ENCODE assay signal across 17 mouse cellular contexts in the genomic region with DNA sequence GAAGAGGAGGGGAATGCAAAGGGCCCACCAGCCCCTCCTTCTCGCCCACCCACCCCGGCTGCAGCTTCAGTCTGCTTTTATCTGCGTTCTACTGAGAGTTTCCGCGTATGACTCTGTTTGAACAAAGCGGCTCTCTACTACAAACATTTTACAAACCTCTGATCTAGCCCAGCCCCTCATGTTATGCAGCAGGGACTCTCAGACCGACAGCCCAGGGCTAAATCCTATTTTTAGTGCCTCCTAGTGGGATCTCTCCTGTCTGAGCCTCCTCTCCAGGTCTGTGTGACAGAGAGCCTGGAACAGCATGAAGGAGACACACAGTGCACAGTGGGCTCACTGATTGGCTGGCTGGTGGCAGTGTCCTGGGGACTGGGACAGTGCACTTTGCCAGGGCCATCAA.
"Had no signal": no experiment of that assay in that cellular context is flagged by ENCODE, and none has a peak within 500 bp of the region (broad histone marks: within the 10 kb centered on the region; RNA-seq: fewer than 3 reads in every experiment).

No protein-coding gene starts in this region.

- H3K4me3 ChIP-seq: layer of hippocampus, adult 2 months; limb, embryonic 10.5 days; limb, embryonic 13.5 days; myocyte; neural tube, embryonic 15.5 days had no signal

- H3K4me2 ChIP-seq: limb, embryonic 13.5 days; lung, embryonic 14.5 days; neural tube, embryonic 15.5 days had no signal

- H3K27ac ChIP-seq: layer of hippocampus, adult 2 months; limb, embryonic 10.5 days; limb, embryonic 13.5 days; liver, embryonic 14.5 days; macrophage; neural tube, embryonic 15.5 days had no signal

- ATAC-seq: intestine, embryonic 16.5 days; liver, postnatal 0 days; lung, postnatal 0 days had no signal

- H3K36me3 ChIP-seq: limb, embryonic 10.5 days; limb, embryonic 13.5 days; neural tube, embryonic 15.5 days had no signal

- H3K9ac ChIP-seq: limb, embryonic 13.5 days; liver, embryonic 14.5 days; liver, postnatal 0 days; lung, embryonic 14.5 days; neural tube, embryonic 15.5 days had no signal

- DNase-seq: kidney, adult 18-20 months; kidney, adult 9 months; kidney, postnatal 25 days; layer of hippocampus, adult 9-11 months; liver, postnatal 0 days; lung, embryonic 14.5 days; thymus, adult 18-20 months; thymus, postnatal 36 days had no signal

- H3K27me3 ChIP-seq: neural tube, embryonic 15.5 days had no signal

- H3K4me1 ChIP-seq: limb, embryonic 10.5 days; limb, embryonic 13.5 days had no signal

- H3K9me3 ChIP-seq: limb, embryonic 10.5 days; limb, embryonic 13.5 days; neural tube, embryonic 15.5 days had no signal
